Mouse (Mus musculus): Measurements from ENCODE around the gene Cmya5.

- no peak for TF ChIP-seq CTCF (IDR thresholded peaks at IDR 0.05; ENCODE audit: low read depth)
- TF ChIP-seq EP300 (IDR thresholded peaks at IDR 0.05; ENCODE audit: low read depth), result no peak
Measured at GRCm38 (mm10) chr13:92992823-92993222, 151.7 kb downstream of the Cmya5 start.

All from liver, embryonic 14.5 days (tissue).